Mouse (Mus musculus): ENCODE measurements around the gene Map7.

Gene Map7

DNA sequence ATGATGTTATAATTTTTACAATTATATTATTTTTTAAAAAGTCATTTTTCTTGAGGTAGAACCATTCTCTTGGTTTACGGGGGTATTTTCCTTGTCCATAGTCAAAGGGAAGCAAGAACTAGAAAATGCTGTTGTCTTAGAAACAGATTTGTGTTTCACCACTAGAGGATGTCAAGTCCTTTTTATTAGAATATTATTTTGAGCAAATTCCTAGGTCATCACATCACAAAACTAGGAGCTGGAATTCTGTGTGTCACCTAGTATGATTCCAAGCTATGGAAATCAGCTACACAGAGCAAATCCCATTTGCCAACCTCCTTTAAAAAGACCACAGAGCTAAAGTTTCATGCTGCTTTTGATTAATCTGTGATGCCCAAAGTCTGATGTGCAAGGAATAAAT, 3.9 kb downstream of the Map7 start:
- 78% methylated on average over 1 of the region's 1 CpGs for WGBS

- 59% methylated on average over 2 of the region's 2 CpGs for WGBS
These were observed 5.2 kb downstream of the Map7 start for GRCm38 (mm10) chr10:20153507-20153906.

GRCm38 (mm10) chr10:20155401-20155800, 7.1 kb downstream of the Map7 start:
- 60% methylated on average over 7 of the region's 7 CpGs for WGBS

GRCm38 (mm10) chr10:20157021-20157726, 8.9 kb downstream of the Map7 start:
- 49% methylated on average over 8 of the region's 8 CpGs for WGBS

- WGBS: 75% methylated on average over 4 of the region's 4 CpGs
These were observed 10.5 kb downstream of the Map7 start for GRCm38 (mm10) chr10:20158756-20159155.

GRCm38 (mm10) chr10:20159308-20159707, 11.0 kb downstream of the Map7 start:
- 95% methylated on average over 5 of the region's 5 CpGs for WGBS

GRCm38 (mm10) chr10:20160914-20161313, 12.6 kb downstream of the Map7 start:
- WGBS: 80% methylated on average over 8 of the region's 8 CpGs

DNA sequence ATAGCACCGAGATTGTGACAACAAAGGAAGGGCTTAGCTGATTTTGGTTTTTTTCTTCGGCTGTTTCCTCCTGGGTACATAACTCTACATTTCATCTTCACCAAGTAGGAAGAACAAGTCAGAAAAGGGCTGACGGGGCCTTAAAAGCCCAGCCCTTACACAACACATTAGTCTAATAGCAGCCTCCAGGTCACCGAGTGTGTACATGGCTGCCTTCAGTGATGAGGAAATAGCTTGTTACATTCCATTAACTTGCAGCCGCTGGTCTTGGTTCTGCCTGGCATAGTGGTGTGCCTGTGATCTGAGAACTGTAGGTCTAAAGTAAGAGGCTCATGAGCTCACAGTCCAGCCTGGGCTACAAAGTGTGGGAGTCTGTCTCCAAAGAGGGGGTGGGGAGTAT, 16.5 kb downstream of the Map7 start:
- WGBS: 95% methylated on average over 5 of the region's 5 CpGs

DNA sequence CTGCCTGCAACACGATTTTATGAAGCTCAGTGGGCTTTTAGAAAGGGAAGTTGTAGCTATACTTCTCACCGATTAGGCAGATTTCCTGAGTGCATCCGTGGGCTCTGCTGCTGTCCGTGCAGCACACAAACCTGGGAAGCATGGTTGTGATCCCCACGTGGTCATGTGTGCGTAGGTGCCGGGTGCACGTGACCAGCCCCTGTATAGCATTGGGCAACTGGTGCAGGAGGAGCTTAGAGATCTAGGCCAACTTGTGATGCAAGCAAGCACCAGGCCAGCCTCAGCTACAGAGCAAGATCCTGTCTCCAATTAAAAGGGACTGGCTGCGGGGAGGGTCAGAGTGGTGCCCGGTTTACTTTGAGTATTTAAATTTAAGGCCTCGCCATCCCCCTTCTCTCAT, 18.5 kb downstream of the Map7 start:
- 69% methylated on average over 11 of the region's 11 CpGs for whole genome bisulfite sequencing

DNA sequence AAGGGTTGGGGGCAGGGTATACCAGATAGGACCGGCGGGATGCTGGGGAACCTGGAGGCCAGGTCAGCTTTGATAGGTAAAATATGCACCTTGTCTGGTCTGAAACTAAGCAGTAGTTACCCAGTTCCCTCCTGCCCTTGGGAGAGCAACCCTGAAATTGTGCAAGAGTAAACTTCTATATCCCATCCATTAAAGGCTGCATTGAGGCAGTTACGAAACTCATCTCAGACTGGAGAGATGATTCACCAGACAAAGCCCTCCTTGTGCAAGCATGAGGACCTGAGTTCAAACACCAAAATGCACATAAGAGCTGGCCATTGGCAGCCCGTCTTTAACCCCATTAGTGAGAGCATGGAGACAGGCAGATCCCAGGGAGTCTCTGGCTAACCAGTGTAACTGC, 19.2 kb downstream of the Map7 start:
- 90% methylated on average over 4 of the region's 4 CpGs for WGBS

GRCm38 (mm10) chr10:20169182-20169674, 21.0 kb downstream of the Map7 start:
- WGBS: 73% methylated on average over 3 of the region's 3 CpGs

DNA sequence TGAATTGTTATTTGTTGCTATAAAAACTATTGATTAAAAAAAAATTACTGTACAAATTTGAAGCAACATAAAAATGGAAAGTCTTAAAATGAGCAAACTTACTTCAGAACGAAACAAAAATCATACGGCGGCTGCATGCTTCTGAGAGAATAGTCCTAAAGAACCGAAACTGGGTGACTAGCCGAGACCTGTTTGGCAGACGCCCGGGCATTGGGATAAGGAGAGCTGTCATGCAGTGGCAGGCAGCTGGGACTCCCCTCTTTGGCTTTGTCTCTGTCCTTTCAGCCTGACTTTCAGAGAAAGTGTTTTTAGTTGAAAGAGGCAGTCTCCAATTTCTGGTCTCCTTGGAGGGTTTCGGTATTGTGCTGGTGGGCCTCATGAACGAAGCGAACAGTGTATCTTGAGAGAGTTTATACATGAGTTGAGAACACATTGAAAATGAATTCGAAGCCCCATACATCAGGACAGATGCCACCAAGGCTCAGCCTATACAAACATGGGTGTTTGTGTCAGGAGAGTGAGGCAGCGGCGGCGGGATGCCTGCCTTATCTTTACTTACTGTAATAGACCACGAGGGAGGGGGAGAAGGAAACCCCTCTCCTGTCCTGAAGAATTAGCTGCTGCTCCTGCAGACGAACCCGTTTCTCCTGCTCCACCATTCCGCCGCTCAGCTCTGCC, 21.8 kb downstream of the Map7 start:
- 12% methylated on average over 19 of the region's 19 CpGs for WGBS

- WGBS: 7% methylated on average over 11 of the region's 11 CpGs
These were observed 22.4 kb downstream of the Map7 start for GRCm38 (mm10) chr10:20170605-20171088.

- 27% methylated on average over 12 of the region's 12 CpGs for WGBS
These were observed 22.9 kb downstream of the Map7 start for GRCm38 (mm10) chr10:20171209-20171608.

- 32% methylated on average over 4 of the region's 4 CpGs for WGBS
These were observed 23.5 kb downstream of the Map7 start for GRCm38 (mm10) chr10:20171756-20172155.

DNA sequence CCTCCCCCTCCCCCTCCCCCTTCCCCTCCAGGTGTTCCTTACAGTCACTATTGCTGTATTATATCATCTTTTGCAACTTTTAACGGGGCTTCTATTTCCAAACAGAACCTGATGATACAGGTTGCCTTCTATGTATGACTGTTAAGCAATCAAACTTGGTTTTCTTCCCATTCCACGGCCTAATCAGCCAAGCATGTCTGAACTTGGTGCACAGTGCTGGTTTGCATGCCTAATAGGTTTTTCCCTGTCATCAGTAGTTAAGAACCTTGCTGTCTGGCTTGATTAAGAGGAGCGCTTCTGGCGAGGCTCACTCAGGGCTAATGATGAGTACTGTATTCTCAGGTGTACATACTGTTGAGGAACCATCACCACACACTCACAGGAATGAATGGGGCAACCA, 25.5 kb downstream of the Map7 start:
- 77% methylated on average over 4 of the region's 4 CpGs for WGBS

DNA sequence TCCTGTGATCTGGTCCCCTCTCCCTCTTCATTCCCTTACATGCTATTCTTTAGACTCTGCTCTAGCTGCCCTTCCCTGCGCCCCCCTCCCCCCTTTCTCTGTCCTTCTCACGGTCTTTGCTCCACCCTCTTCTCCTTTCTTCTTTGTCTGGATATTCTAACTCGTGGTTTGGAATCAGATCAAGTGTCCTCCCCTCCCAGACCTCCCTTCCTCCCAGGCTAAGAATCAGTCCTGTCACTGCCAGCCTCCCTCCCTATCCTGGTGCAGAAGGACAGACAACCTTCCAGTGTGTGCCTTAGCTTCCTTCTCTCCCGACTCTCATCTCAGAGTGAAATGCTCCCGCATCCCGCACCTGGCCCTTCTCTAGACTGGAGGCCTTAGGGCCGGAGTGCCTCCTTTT, 27.8 kb downstream of the Map7 start:
- whole genome bisulfite sequencing: 61% methylated on average over 7 of the region's 7 CpGs

DNA sequence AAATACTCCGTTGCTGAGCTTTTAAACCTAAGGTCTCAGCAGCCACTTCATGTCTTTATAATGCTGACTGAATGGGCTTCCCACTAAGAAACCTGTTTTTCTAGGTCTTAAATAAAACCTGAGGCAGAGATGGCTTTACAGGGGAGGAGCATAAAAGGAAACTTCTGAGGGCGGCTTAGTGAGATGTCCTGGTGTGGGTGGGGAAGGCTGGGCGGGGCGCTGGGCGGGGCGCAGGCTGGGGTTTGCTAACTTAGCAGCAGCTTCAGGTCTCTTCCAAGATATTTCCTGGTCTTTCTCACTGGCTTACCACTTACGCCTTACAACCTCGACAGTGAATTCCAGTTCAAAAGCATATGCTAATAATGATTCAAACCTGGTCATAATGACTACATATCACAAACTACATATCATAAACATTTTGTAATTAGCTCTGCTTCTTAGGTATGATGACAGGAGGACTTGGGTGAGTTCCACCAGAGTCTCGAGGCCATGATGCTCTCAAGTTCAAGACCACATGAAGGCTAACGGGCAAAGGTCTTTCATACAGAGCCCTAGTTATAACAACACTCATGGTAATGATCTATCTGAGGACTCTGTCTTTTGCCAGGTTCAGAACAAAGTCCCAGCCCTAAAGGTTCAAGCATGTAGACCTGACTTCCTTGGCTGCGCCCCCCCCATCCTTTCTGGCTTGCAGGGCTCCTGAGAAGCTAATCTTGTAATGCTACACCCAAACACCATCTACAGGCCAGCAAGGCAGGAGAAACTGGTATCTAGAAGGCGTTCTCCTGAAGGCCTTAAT, 30.7 kb downstream of the Map7 start:
- 48% methylated on average over 12 of the region's 12 CpGs for WGBS

GRCm38 (mm10) chr10:20181198-20181597, 32.9 kb downstream of the Map7 start:
- 29% methylated on average over 10 of the region's 10 CpGs for WGBS

GRCm38 (mm10) chr10:20181680-20182399, 33.6 kb downstream of the Map7 start:
- WGBS: 34% methylated on average over 11 of the region's 11 CpGs

DNA sequence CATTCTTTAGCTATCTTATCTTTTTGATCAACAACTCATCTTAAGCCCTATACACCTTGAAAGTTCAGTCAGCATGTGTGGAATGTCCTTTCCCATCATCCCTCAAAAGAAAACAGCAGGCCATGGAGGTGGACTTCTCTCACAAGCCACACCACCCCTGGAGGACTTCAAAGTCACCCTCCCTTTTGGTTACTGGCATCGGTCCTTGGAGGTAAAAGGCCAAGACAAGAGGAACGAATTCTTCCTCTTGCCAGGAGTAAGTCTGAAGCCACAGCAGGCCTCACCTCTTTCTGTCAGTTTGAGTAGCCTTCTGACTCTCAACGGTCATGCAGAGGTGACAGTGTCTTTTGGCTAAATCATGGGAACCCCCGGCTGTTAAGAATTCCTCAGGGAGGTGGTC, 36.1 kb downstream of the Map7 start:
- WGBS: 76% methylated on average over 4 of the region's 4 CpGs

DNA sequence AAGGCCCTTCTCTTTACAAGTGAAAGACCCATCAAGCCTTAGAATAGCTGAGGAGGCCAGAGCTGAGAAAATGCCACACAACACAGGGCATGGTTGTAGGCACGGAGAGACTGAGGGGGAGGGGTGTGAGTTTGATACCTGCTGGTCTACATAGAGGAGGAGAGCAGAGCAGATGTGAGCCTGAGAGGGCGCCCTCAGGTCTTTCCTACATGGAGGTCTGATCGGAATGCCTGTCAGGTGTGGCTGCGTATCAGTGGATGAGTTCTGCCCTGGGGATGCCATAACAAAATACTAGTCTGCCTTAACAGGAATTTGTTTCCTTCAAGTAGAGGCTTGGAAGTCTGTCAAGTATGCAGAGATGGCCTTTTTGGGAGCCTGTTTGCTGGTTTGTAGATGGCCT, 37.0 kb downstream of the Map7 start:
- WGBS: 80% methylated on average over 4 of the region's 4 CpGs

All from cerebral cortex, adult 2 months (tissue).